Mouse (Mus musculus): ENCODE measurements around the gene Scamp2. TPM values are rescaled to one million over a fixed set of nuclear protein-coding genes. Genes with fewer than 3 reads are reported as not detected.

The Scamp2 gene
- polyA plus RNA-seq, 1 experiment from 2014 or later: 86.4 TPM

- Histone ChIP-seq H3K36me3 (peaks cover 50% of the 10 kb centered on the region), H3K4me3 (no peak overlapping the region; the same call in 1 of the 2 replicates)
Observed at GRCm38 (mm10) chr9:57536362-57536761, 24.4 kb upstream of the Scamp2 start.

GRCm38 (mm10) chr9:57537044-57537727, 23.6 kb upstream of the Scamp2 start, which contains the start of gene Fam219b:
Gene Fam219b, plus strand, starts transcription at chr9:57537528.
- peak; percentile 83 for ATAC-seq (ENCODE audit: insufficient number of reproducible peaks, low FRiP score, low TSS enrichment, low read depth)
- no peaks in the 10 kb centered on the region for H3K27me3 ChIP-seq
- peak within 1 kb of the TSS; percentile 86 for H3K9ac ChIP-seq
- peak within 1 kb of the TSS; percentile 91 for H3K4me3 ChIP-seq
- peaks cover 44% of the 10 kb centered on the region for H3K36me3 ChIP-seq
- H3K4me1 ChIP-seq: peaks cover 22% of the 10 kb centered on the region
- peak within 1 kb of the TSS; percentile 89 for H3K27ac ChIP-seq
- peak within 1 kb of the TSS; percentile 71 for H3K4me2 ChIP-seq
- no peaks in the 10 kb centered on the region for H3K9me3 ChIP-seq
- WGBS: 2% methylated on average over 45 of the region's 45 CpGs

More at GRCm38 (mm10) chr9:57536362-57536761, 24.4 kb upstream of the Scamp2 start:
- peak overlapping the region; percentile 71 for H3K4me2 ChIP-seq
- no peaks in the 10 kb centered on the region for H3K27me3 ChIP-seq
- H3K4me1 ChIP-seq: peaks cover 19% of the 10 kb centered on the region
- no peak for ATAC-seq (ENCODE audit: insufficient number of reproducible peaks, low FRiP score, low TSS enrichment, low read depth)
- no peak overlapping the region for H3K27ac ChIP-seq
- H3K9ac ChIP-seq: no peak overlapping the region
- H3K9me3 ChIP-seq: no peaks in the 10 kb centered on the region
- WGBS: 93% methylated on average over 5 of the region's 5 CpGs

GRCm38 (mm10) chr9:57537728-57538181, 23.0 kb upstream of the Scamp2 start:
- WGBS: under 1% methylated on average over 24 of the region's 24 CpGs

GRCm38 (mm10) chr9:57539550-57539949, 21.2 kb upstream of the Scamp2 start:
- Histone ChIP-seq H3K4me1 (peaks cover 22% of the 10 kb centered on the region), H3K36me3 (peaks cover 44% of the 10 kb centered on the region), H3K9ac (no peak overlapping the region), H3K4me2 (no peak overlapping the region), H3K4me3 (no peak overlapping the region), H3K27me3 (no peaks in the 10 kb centered on the region), H3K27ac (no peak overlapping the region), H3K9me3 (no peaks in the 10 kb centered on the region)
- WGBS: 88% methylated on average over 2 of the region's 2 CpGs
- no peak for ATAC-seq (ENCODE audit: insufficient number of reproducible peaks, low FRiP score, low TSS enrichment, low read depth)

More at GRCm38 (mm10) chr9:57537728-57538181, 23.0 kb upstream of the Scamp2 start:
- Histone ChIP-seq H3K4me2 (peak overlapping the region; percentile 71), H3K4me3 (peak overlapping the region; percentile 91), H3K4me1 (peaks cover 22% of the 10 kb centered on the region), H3K9ac (peak overlapping the region; percentile 86), H3K9me3 (no peaks in the 10 kb centered on the region), H3K27me3 (no peaks in the 10 kb centered on the region), H3K36me3 (peaks cover 42% of the 10 kb centered on the region), H3K27ac (peak overlapping the region; percentile 89)
- ATAC-seq (ENCODE audit: insufficient number of reproducible peaks, low FRiP score, low TSS enrichment, low read depth): peak; percentile 36; the same call in 1 of the 2 replicates

- Histone ChIP-seq H3K27me3 (no peaks in the 10 kb centered on the region), H3K4me3 (no peak overlapping the region), H3K36me3 (peaks cover 61% of the 10 kb centered on the region), H3K27ac (no peak overlapping the region), H3K9me3 (no peaks in the 10 kb centered on the region), H3K4me2 (no peak overlapping the region), H3K9ac (no peak overlapping the region), H3K4me1 (peaks cover 22% of the 10 kb centered on the region)
- WGBS: 9% methylated on average over 1 of the region's 1 CpGs
- ATAC-seq (ENCODE audit: insufficient number of reproducible peaks, low FRiP score, low TSS enrichment, low read depth): no peak
Observed at GRCm38 (mm10) chr9:57541312-57541711, 19.4 kb upstream of the Scamp2 start.

- H3K36me3 ChIP-seq: peaks cover 86% of the 10 kb centered on the region
- no peaks in the 10 kb centered on the region for H3K9me3 ChIP-seq
- no peak overlapping the region for H3K9ac ChIP-seq
- WGBS: 91% methylated on average over 3 of the region's 3 CpGs
- H3K4me2 ChIP-seq: no peak overlapping the region
- no peaks in the 10 kb centered on the region for H3K27me3 ChIP-seq
- peaks cover 8% of the 10 kb centered on the region; the same call in 1 of the 2 replicates for H3K4me1 ChIP-seq
- no peak for ATAC-seq (ENCODE audit: insufficient number of reproducible peaks, low FRiP score, low TSS enrichment, low read depth)
- H3K4me3 ChIP-seq: no peak overlapping the region
- H3K27ac ChIP-seq: no peak overlapping the region
Observed at GRCm38 (mm10) chr9:57543951-57544350, 16.8 kb upstream of the Scamp2 start.

GRCm38 (mm10) chr9:57547287-57547686, 13.5 kb upstream of the Scamp2 start:
- no peaks in the 10 kb centered on the region for H3K9me3 ChIP-seq
- WGBS: 90% methylated on average over 5 of the region's 5 CpGs
- ATAC-seq (ENCODE audit: insufficient number of reproducible peaks, low FRiP score, low TSS enrichment, low read depth): no peak
- H3K4me3 ChIP-seq: no peak overlapping the region
- H3K4me2 ChIP-seq: no peak overlapping the region
- peaks cover 74% of the 10 kb centered on the region for H3K36me3 ChIP-seq
- no peak overlapping the region for H3K9ac ChIP-seq
- H3K27me3 ChIP-seq: no peaks in the 10 kb centered on the region
- peaks cover 7% of the 10 kb centered on the region for H3K4me1 ChIP-seq
- H3K27ac ChIP-seq: no peak overlapping the region

- peaks cover 71% of the 10 kb centered on the region for H3K36me3 ChIP-seq
- no peaks in the 10 kb centered on the region for H3K27me3 ChIP-seq
- H3K4me1 ChIP-seq: peaks cover 7% of the 10 kb centered on the region
- ATAC-seq (ENCODE audit: insufficient number of reproducible peaks, low FRiP score, low TSS enrichment, low read depth): no peak
- H3K4me2 ChIP-seq: no peak overlapping the region
- no peaks in the 10 kb centered on the region for H3K9me3 ChIP-seq
- no peak overlapping the region for H3K27ac ChIP-seq
- no peak overlapping the region for H3K9ac ChIP-seq
- 90% methylated on average over 11 of the region's 11 CpGs for WGBS
- no peak overlapping the region for H3K4me3 ChIP-seq
Observed at GRCm38 (mm10) chr9:57547869-57548268, 12.9 kb upstream of the Scamp2 start.

GRCm38 (mm10) chr9:57549186-57549585, 11.6 kb upstream of the Scamp2 start:
- 95% methylated on average over 4 of the region's 4 CpGs for WGBS
- H3K27me3 ChIP-seq: no peaks in the 10 kb centered on the region
- no peak overlapping the region for H3K4me2 ChIP-seq

GRCm38 (mm10) chr9:57550126-57550862, 10.4 kb upstream of the Scamp2 start:
- H3K9me3 ChIP-seq: no peaks in the 10 kb centered on the region
- no peak overlapping the region for H3K9ac ChIP-seq
- H3K36me3 ChIP-seq: peaks cover 49% of the 10 kb centered on the region
- 0 out of 2 replicates have a peak, but pooled peaks have one; percentile 15 for ATAC-seq (ENCODE audit: insufficient number of reproducible peaks, low FRiP score, low TSS enrichment, low read depth)
- no peak overlapping the region for H3K4me3 ChIP-seq
- 82% methylated on average over 11 of the region's 11 CpGs for WGBS
- no peaks in the 10 kb centered on the region for H3K27me3 ChIP-seq
- no peak overlapping the region for H3K4me2 ChIP-seq
- peaks cover 7% of the 10 kb centered on the region for H3K4me1 ChIP-seq
- H3K27ac ChIP-seq: no peak overlapping the region

More at GRCm38 (mm10) chr9:57549186-57549585, 11.6 kb upstream of the Scamp2 start:
- no peak for ATAC-seq (ENCODE audit: insufficient number of reproducible peaks, low FRiP score, low TSS enrichment, low read depth)
- H3K9ac ChIP-seq: no peak overlapping the region
- H3K9me3 ChIP-seq: no peaks in the 10 kb centered on the region
- no peak overlapping the region for H3K4me3 ChIP-seq
- peaks cover 60% of the 10 kb centered on the region for H3K36me3 ChIP-seq
- peaks cover 7% of the 10 kb centered on the region for H3K4me1 ChIP-seq
- no peak overlapping the region for H3K27ac ChIP-seq

GRCm38 (mm10) chr9:57552139-57552887, 8.4 kb upstream of the Scamp2 start, which contains the start of gene Mpi:
Gene Mpi, minus strand, starts transcription at chr9:57552763.
- 2% methylated on average over 28 of the region's 28 CpGs for WGBS
- no peak for ATAC-seq (ENCODE audit: insufficient number of reproducible peaks, low FRiP score, low TSS enrichment, low read depth)
- H3K36me3 ChIP-seq: peaks cover 30% of the 10 kb centered on the region
- H3K27me3 ChIP-seq: no peaks in the 10 kb centered on the region
- H3K9me3 ChIP-seq: no peaks in the 10 kb centered on the region
- H3K4me1 ChIP-seq: peaks cover 7% of the 10 kb centered on the region
- no peak within 1 kb of the TSS for H3K27ac ChIP-seq
- H3K4me2 ChIP-seq: peak within 1 kb of the TSS; percentile 68
- H3K9ac ChIP-seq: peak within 1 kb of the TSS; percentile 47
- peak within 1 kb of the TSS; percentile 58 for H3K4me3 ChIP-seq
